Mouse (Mus musculus) Patski (cell line): ENCODE measurements around the gene Muc15. TPM values are rescaled to one million over a fixed set of nuclear protein-coding genes. Genes with fewer than 3 reads are reported as not detected.

Experiments
- ATAC-seq: fragments of 100-300 bp; one replicate; pipeline ENCODE4 v1.8.0; 2021
- CTCF ChIA-PET: fragments of 350-600 bp; sonication (Branson Sonifier 250); formaldehyde crosslinking; loops from one replicate; lab custom pipeline; 2022; ENCODE audit warnings: inconsistent platforms; lab: Charles Lee
- POLR2A ChIA-PET: fragments of 350-600 bp; sonication (Branson Sonifier 250); formaldehyde crosslinking; loops from one replicate; lab custom pipeline; 2022; ENCODE audit warnings: antibody characterized with exemption, inconsistent platforms; lab: Charles Lee
- DNase-seq: peaks from one replicate; pipeline ENCODE4 v3.0.0-alpha.2; 2011; ENCODE audit warnings: low read depth, low spot score
- H3K27me3 ChIP-seq: fragments of 371-371 bp; one replicate; pipeline ENCODE4 v1.5.1; 2021
- CTCF ChIP-seq: fragments of 100-300 bp; IDR thresholded peaks from one replicate; pipeline ENCODE4 v1.5.1; 2021
- in situ Hi-C: fragments of 300-500 bp; cut with MboI; formaldehyde crosslinking; loops from 3 replicates; pipeline ENCODE4 v1.11.1; 2018; ENCODE audit warnings: low pct_unique_long_range_greater_than_20kb, mixed read lengths
- polyA plus RNA-seq: library from polyadenylated mRNA; unstranded; gene quantifications from one replicate; pipeline ENCODE4 v1.2.3, GENCODE M21; 2021

Gene Muc15
- polyA plus RNA-seq, 1 experiment from 2014 or later: not detected

GRCm38 (mm10) chr2:110759434-110759833, 38.3 kb downstream of the Muc15 start:
- TF ChIP-seq CTCF: no peak
- in situ Hi-C loops: no loop called here
- CTCF ChIA-PET: no interaction called here
- H3K27me3 ChIP-seq: no peaks in the 10 kb centered on the region
- DNase-seq (no peak), ATAC-seq (no peak)
- POLR2A ChIA-PET: no interaction called here

GRCm38 (mm10) chr2:110787396-110787795, 66.3 kb downstream of the Muc15 start:
- H3K27me3 ChIP-seq: no peaks in the 10 kb centered on the region
- in situ Hi-C loops: no loop called here
- ATAC-seq (no peak), DNase-seq (no peak)
- CTCF ChIA-PET: no interaction called here
- TF ChIP-seq CTCF: no peak
- POLR2A ChIA-PET: no interaction called here

Other genes starting within 250 kb of the Muc15 start
- gene Slc5a12, start 124.0 kb upstream of the Muc15 start, polyA plus RNA-seq: not detected
- not detected for gene Ano3, start 229.6 kb downstream of the Muc15 start, polyA plus RNA-seq